Mouse (Mus musculus): ENCODE measurements around the gene Axin1. TPM values are rescaled to one million over a fixed set of nuclear protein-coding genes. Genes with fewer than 3 reads are reported as not detected.
"Not testable (repeated sequence)": the region's sequence is repeated elsewhere in the genome, so short reads cannot be mapped to it uniquely, and the experiment has no call there.

Axin1 gene
- polyA plus RNA-seq, 1 experiment from 2014 or later: 12.4 TPM

DNA sequence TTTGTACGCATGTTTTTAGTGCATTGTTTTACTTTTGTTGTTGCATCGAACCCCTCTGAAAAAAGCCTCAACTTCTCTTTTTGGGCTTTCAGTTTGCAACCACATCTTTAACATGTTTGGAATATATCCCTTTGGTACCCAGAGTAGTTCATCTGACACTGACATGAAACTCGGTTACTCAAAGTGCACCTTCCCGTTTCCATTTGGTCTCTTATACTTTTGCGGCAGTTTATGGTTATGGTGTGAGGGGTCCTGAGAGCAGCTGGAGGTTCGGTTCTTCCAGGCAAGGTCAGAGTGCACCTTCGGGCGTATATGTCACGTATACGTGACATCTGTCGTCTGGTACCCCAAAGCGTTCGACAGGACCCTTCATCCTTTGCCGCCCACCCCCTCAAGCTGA lies 25.7 kb upstream of the Axin1 start:
- peak overlapping the region; percentile 81 for H3K4me3 ChIP-seq
- H3K4me1 ChIP-seq: peaks cover 26% of the 10 kb centered on the region
- no peaks in the 10 kb centered on the region for H3K9me3 ChIP-seq
- 18% methylated on average over 14 of the region's 14 CpGs for WGBS
- no peaks in the 10 kb centered on the region for H3K36me3 ChIP-seq (replicated peaks)
- H3K27ac ChIP-seq (replicated peaks): no peak overlapping the region
- peaks cover 89% of the 10 kb centered on the region for H3K27me3 ChIP-seq (replicated peaks; ENCODE audit: low read depth, poor library complexity, severe bottlenecking)
- DNase-seq (ENCODE audit: low spot score): no peak

DNA sequence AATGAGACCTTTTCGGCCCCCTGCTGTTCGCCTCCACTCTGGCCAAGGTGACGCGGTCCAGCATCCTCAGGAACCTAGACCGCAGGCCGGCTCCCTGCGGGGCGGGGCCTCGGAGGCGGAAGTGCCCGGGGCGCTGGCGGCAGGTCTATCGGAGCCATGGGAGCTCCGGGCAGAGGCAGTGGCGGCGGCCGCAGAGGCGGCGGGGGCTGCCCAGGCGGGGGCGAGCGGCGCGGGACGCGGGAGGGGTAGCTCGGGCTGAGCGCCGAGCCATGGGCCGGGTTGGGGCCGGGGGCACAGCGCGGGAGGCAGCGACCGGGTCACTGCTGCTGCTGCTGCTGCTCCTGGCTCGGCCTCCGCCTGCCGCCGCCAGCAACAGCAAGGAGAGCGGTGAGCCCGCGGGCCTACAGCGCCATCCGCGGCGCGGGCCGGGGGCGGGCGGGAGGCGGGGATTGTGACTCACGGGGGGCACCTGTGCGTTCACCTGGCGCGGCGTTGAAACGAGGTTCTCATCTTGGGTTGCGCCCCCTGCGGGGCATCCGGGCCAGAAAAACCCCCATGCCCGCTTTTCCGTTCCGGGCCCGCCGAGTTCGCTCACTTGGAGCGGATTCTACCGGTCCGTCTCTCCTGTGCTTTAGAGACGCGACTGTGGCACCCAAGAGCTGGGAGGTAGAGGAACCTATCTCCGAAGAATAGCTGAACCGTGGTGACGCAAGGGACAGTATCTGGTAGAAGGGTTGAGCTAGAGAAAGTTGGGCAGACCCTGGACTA lies 25.1 kb upstream of the Axin1 start, which contains the start of gene Tmem8:
Tmem8 (plus strand) TSS at position 119 of the 768 bp plus-strand sequence.
- under 1% methylated on average over 75 of the region's 75 CpGs for WGBS
- peak; percentile 77 for DNase-seq (ENCODE audit: low spot score)
- peak within 1 kb of the TSS; percentile 66 for H3K27ac ChIP-seq (replicated peaks)

DNA sequence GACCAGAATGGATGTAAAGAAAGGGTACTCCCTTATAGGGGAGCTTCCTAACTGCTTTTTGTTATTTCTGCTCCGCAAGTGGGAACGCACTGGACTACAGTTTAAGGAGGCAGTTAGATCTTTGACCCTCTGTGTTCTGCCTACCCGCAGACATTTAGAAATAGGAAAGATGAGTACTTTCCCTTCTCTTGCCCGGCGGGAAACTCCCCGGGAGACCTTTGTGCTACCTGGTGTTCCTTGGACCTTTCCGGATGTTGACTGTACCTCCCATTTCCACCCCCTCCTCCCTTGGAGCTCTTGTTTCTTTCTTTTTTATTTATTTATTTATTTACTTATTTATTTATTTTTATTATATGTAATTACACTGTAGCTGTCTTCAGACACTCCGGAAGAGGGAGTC lies 24.4 kb upstream of the Axin1 start:
- H3K9me3 ChIP-seq: no peaks in the 10 kb centered on the region
- WGBS: 14% methylated on average over 8 of the region's 8 CpGs
- no peak for DNase-seq (ENCODE audit: low spot score)
- no peaks in the 10 kb centered on the region for H3K36me3 ChIP-seq (replicated peaks)
- H3K4me1 ChIP-seq: peaks cover 26% of the 10 kb centered on the region
- H3K4me3 ChIP-seq: peak overlapping the region; percentile 81
- peaks cover 97% of the 10 kb centered on the region for H3K27me3 ChIP-seq (replicated peaks; ENCODE audit: low read depth, poor library complexity, severe bottlenecking)
- no peak overlapping the region for H3K27ac ChIP-seq (replicated peaks)

More for the DNA sequence above, 25.1 kb upstream of the Axin1 start, which contains the start of gene Tmem8:
- Histone ChIP-seq H3K9me3 (no peaks in the 10 kb centered on the region), H3K27me3 (replicated peaks; ENCODE audit: low read depth, poor library complexity, severe bottlenecking) (peaks cover 95% of the 10 kb centered on the region), H3K4me1 (peaks cover 26% of the 10 kb centered on the region), H3K4me3 (peak within 1 kb of the TSS; percentile 81), H3K36me3 (replicated peaks) (no peaks in the 10 kb centered on the region)

DNA sequence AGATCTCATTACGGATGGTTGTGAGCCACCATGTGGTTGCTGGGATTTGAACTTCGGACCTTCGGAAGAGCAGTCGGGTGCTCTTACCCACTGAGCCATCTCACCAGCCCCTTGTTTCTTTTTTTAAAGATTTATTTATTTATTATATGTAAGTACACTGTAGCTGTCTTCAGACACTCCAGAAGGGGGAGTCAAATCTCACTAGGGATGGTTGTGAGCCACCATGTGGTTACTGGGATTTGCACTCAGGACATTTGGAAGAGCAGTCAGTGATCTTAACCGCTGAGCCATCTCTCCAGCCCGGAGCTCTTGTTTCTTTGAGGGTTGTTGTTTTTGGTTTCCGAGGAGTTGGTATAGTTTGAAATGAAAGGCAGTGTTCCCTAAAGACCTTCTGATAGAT lies 24.0 kb upstream of the Axin1 start:
- not testable (repeated sequence) for DNase-seq (ENCODE audit: low spot score); H3K27ac ChIP-seq (replicated peaks); H3K9me3 ChIP-seq; H3K36me3 ChIP-seq (replicated peaks); H3K4me3 ChIP-seq
- WGBS: 69% methylated on average over 7 of the region's 7 CpGs
- H3K4me1 ChIP-seq: peaks cover 26% of the 10 kb centered on the region
- peaks cover 97% of the 10 kb centered on the region for H3K27me3 ChIP-seq (replicated peaks; ENCODE audit: low read depth, poor library complexity, severe bottlenecking)

DNA sequence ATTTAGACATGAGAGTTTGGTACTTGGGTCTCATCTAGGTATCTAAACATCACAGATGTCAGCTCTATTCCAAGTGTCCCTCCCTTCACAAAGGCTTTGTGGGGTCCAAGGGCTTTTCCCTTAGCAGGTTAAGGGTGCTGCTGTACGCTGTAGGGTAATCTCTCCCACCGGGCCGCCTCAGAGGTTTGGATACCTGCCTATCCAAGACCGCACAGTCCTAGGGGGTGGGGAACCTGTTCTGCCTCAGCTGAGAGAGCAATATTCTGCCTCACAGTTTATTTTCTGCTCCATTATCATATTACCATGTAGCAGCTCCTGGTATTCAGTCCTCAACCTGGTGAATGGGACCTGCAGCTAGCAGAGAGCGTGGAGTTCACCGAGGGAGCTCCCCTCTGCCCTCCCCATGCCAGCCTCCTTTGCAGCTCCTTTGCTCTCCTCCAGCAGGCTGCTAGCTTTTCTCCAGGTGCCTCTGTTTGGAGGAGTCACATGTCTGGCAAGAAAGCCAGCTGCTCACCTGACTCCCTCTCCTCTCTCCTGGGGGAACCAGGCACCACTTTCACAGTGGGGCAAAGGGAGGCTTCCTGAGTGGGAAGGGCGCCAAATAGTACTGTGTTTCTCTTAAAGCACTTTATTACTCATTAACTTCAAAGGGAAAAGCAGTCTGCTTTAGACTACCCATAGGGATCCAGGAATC lies 23.1 kb upstream of the Axin1 start:
- no peak for DNase-seq (ENCODE audit: low spot score)
- H3K27me3 ChIP-seq (replicated peaks; ENCODE audit: low read depth, poor library complexity, severe bottlenecking): peaks cover 96% of the 10 kb centered on the region
- H3K4me3 ChIP-seq: no peak overlapping the region
- peaks cover 28% of the 10 kb centered on the region for H3K4me1 ChIP-seq
- no peaks in the 10 kb centered on the region for H3K36me3 ChIP-seq (replicated peaks)
- no peak overlapping the region for H3K27ac ChIP-seq (replicated peaks)
- H3K9me3 ChIP-seq: no peaks in the 10 kb centered on the region
- WGBS: 87% methylated on average over 7 of the region's 7 CpGs

GRCm38 (mm10) chr17:26115956-26116487 lies 22.5 kb upstream of the Axin1 start:
- H3K36me3 ChIP-seq (replicated peaks): no peaks in the 10 kb centered on the region
- H3K4me3 ChIP-seq: no peak overlapping the region
- peaks cover 27% of the 10 kb centered on the region for H3K4me1 ChIP-seq
- peaks cover 89% of the 10 kb centered on the region for H3K27me3 ChIP-seq (replicated peaks; ENCODE audit: low read depth, poor library complexity, severe bottlenecking)
- 69% methylated on average over 3 of the region's 3 CpGs for WGBS
- DNase-seq (ENCODE audit: low spot score): no peak
- H3K27ac ChIP-seq (replicated peaks): no peak overlapping the region
- H3K9me3 ChIP-seq: no peaks in the 10 kb centered on the region

- no peak overlapping the region for H3K4me3 ChIP-seq
- H3K36me3 ChIP-seq (replicated peaks): no peaks in the 10 kb centered on the region
- H3K27ac ChIP-seq (replicated peaks): no peak overlapping the region
- H3K27me3 ChIP-seq (replicated peaks; ENCODE audit: low read depth, poor library complexity, severe bottlenecking): peaks cover 82% of the 10 kb centered on the region
- 86% methylated on average over 17 of the region's 17 CpGs for WGBS
- H3K9me3 ChIP-seq: no peaks in the 10 kb centered on the region
- H3K4me1 ChIP-seq: peaks cover 22% of the 10 kb centered on the region
- DNase-seq (ENCODE audit: low spot score): no peak
Observed at GRCm38 (mm10) chr17:26116503-26117258, 21.8 kb upstream of the Axin1 start.

- DNase-seq (ENCODE audit: low spot score): peak; percentile 74
- peaks cover 2% of the 10 kb centered on the region for H3K36me3 ChIP-seq (replicated peaks)
- no peaks in the 10 kb centered on the region for H3K9me3 ChIP-seq
- peaks cover 49% of the 10 kb centered on the region for H3K27me3 ChIP-seq (replicated peaks; ENCODE audit: low read depth, poor library complexity, severe bottlenecking)
- H3K4me1 ChIP-seq: peaks cover 27% of the 10 kb centered on the region
- H3K27ac ChIP-seq (replicated peaks): peak overlapping the region; percentile 46; the same call in 1 of the 2 replicates
- 52% methylated on average over 33 of the region's 33 CpGs for WGBS
- H3K4me3 ChIP-seq: peak overlapping the region; percentile 8; the same call in 1 of the 2 replicates
Observed at GRCm38 (mm10) chr17:26119766-26120710, 18.4 kb upstream of the Axin1 start.

DNA sequence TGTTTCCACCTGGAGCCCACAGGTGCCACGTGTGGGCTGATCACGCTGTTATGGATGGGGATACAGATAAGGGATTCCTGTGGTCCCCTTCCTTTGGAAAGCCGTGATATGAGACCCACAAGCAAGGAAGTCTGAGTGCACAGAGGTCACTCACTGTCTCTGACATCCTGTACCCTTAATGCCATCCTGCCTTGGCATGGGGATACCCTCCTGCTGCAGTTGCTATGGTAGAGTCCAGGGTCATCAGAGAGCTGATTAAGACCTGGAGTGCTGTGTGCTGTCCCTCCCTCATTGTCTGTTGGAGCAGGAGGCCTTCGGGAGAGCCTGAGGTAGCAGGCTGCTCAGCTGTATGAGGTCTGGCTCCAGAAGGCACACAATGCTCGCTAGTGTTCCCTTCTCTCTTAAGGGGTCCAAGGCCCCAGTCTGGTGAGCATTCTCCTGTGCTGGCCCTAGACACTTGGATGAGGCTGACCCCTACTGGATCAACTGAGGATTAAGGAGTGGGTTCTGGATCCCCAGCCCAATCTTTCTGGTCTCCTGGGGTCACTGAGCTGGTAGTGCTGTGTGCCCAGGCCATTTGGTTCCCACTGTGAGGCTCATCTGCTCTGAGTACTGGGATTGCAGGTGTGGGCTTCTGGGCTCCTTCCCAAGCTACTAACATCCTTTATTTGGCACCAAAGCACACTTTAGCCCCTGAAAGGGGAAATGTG lies 15.9 kb upstream of the Axin1 start:
- Histone ChIP-seq H3K4me1 (peaks cover 31% of the 10 kb centered on the region), H3K36me3 (replicated peaks) (peaks cover 28% of the 10 kb centered on the region), H3K27me3 (replicated peaks; ENCODE audit: low read depth, poor library complexity, severe bottlenecking) (peaks cover 23% of the 10 kb centered on the region), H3K27ac (replicated peaks) (peak overlapping the region; percentile 15; the same call in 1 of the 2 replicates), H3K9me3 (no peaks in the 10 kb centered on the region), H3K4me3 (peak overlapping the region; percentile 98; the same call in 1 of the 2 replicates)
- WGBS: 54% methylated on average over 5 of the region's 5 CpGs
- no peak for DNase-seq (ENCODE audit: low spot score)

DNA sequence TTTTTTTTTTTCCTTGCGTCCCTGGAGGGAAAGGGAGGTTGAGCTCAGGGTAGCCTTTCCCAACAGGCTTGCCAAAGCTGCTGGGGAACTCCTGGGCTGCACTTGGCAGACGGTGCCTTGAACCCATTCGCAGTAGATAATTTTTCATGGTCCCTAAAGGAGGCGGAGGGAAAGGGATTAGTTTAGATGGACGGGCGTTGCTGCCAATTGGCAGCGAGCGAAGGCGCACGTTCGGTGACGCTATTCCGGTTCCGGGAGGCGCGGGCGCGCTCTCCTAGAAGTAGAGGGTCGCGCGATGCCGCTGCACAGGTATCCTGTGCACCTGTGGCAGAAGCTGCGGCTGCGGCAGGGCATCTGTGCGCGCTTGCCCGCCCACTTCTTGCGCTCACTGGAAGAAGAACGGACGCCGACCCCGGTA lies 15.2 kb upstream of the Axin1 start, which contains the start of gene Mrpl28:
Mrpl28 (plus strand) TSS at position 234 of the 418 bp plus-strand sequence.
- DNase-seq (ENCODE audit: low spot score): peak; percentile 95
- Histone ChIP-seq H3K27me3 (replicated peaks; ENCODE audit: low read depth, poor library complexity, severe bottlenecking) (peaks cover 17% of the 10 kb centered on the region), H3K4me1 (peaks cover 31% of the 10 kb centered on the region), H3K27ac (replicated peaks) (peak within 1 kb of the TSS; percentile 81), H3K4me3 (peak within 1 kb of the TSS; percentile 98), H3K36me3 (replicated peaks) (peaks cover 34% of the 10 kb centered on the region), H3K9me3 (no peaks in the 10 kb centered on the region)
- WGBS: under 1% methylated on average over 32 of the region's 32 CpGs

DNA sequence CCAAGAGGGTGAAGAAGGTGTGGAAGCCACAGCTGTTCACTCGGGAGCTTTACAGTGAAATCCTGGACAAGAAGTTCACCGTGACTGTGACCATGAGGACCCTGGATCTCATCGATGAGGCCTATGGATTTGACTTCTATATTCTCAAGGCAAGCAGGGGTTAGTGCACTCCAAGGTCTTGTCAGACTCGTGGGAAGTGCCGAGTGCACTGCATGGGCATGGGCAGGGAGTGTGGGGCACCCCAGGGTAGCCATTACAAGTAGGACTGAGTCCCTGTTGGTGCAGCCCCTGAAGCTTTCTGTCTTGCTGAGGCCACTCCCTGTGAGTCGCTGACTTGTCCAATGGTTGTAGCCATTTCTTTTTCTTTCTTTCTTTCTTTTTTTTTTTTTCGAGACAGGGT lies 13.9 kb upstream of the Axin1 start:
- 90% methylated on average over 7 of the region's 7 CpGs for WGBS
- Histone ChIP-seq H3K4me1 (peaks cover 31% of the 10 kb centered on the region), H3K36me3 (replicated peaks) (peaks cover 47% of the 10 kb centered on the region), H3K9me3 (no peaks in the 10 kb centered on the region), H3K27me3 (replicated peaks; ENCODE audit: low read depth, poor library complexity, severe bottlenecking) (peaks cover 4% of the 10 kb centered on the region), H3K4me3 (peak overlapping the region; percentile 98), H3K27ac (replicated peaks) (no peak overlapping the region)
- DNase-seq (ENCODE audit: low spot score): no peak
